Mouse (Mus musculus): Measurements from ENCODE around the gene Lars2. TPM values are rescaled to one million over a fixed set of nuclear protein-coding genes. Genes with fewer than 3 reads are reported as not detected.

Lars2 gene
- polyA plus RNA-seq, 1 experiment from 2014 or later: 1,378 TPM

DNA sequence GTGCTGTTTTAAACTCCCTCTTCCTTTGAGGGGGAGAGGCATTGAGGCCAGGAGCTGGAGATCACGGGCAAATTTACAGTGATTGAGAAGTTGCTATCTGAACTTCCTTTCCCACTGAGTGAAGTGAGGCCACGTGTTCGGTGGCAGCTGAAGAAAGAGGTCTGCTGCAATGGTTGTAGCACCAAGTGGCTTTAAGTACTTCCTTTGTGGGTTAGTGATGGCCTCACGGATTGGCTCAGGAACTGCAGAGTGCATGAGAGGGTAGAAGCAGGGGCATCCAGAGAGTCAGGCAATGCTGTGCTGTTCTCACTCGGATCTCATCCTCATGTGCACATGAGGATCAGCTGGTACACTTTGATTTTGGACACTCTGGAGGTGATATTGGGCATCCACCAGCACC is 131.2 kb downstream of the Lars2 start:
- no peak overlapping the region for H3K4me3 ChIP-seq (ENCODE audit: control insufficient read depth in 1 of 2, insufficient read depth in 1 of 2, low read depth in 1 of 2, low read length in 2 of 2)
- H3K4me1 ChIP-seq (ENCODE audit: control insufficient read depth in 2 of 2, insufficient read depth in 2 of 2, low read length in 2 of 2): peaks cover 6 to 26% of the 10 kb centered on the region in 2 experiments; a peak in 3 of 4 replicates
- H3K27ac ChIP-seq (replicated peaks in 1 of 2; ENCODE audit: control insufficient read depth in 1 of 2, insufficient read depth in 1 of 2, low read depth in 2 of 2, low read length in 2 of 2): no peak overlapping the region
- no peaks in the 10 kb centered on the region for H3K27me3 ChIP-seq (ENCODE audit: control insufficient read depth, insufficient read depth, low read length)
- H3K9ac ChIP-seq (ENCODE audit: low read length): no peak overlapping the region
- no peaks in the 10 kb centered on the region for H3K9me3 ChIP-seq (ENCODE audit: control insufficient read depth, low read length)
- ATAC-seq (ENCODE audit: insufficient number of reproducible peaks, insufficient read depth, low FRiP score, low read depth): no peak
- H3K4me2 ChIP-seq (ENCODE audit: low read length): no peak overlapping the region
- 34% methylated on average over 5 of the region's 5 CpGs for WGBS
- peaks cover 18% of the 10 kb centered on the region for H3K36me3 ChIP-seq (ENCODE audit: control insufficient read depth, insufficient read depth, low read length)

DNA sequence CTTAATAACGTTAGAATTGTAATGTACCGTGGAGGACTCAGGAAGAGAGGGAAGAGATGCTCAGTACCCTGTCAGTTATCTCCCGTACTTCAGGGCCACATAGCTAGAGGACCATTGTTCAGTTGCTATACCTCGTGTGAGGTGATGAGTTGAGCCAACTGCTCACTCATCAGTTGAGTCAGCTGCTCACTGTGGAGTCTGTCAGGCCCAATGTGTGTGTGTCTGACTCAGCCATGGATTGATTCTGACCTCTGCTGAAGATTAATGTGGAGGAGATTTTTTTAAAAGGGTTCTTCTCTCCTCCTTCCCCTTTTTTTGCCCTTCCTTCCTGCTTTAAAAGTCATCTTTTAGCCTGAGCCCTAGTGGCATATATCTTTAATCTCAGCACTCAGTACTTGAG is 133.8 kb downstream of the Lars2 start:
- no peaks in the 10 kb centered on the region for H3K9me3 ChIP-seq (ENCODE audit: control insufficient read depth, low read length)
- no peak overlapping the region for H3K27ac ChIP-seq (replicated peaks in 1 of 2; ENCODE audit: control insufficient read depth in 1 of 2, insufficient read depth in 1 of 2, low read depth in 2 of 2, low read length in 2 of 2)
- H3K9ac ChIP-seq (ENCODE audit: low read length): no peak overlapping the region
- no peak overlapping the region for H3K4me2 ChIP-seq (ENCODE audit: low read length)
- H3K4me1 ChIP-seq (ENCODE audit: control insufficient read depth in 2 of 2, insufficient read depth in 2 of 2, low read length in 2 of 2): peaks cover 8 to 32% of the 10 kb centered on the region in 2 experiments
- no peak for ATAC-seq (ENCODE audit: insufficient number of reproducible peaks, insufficient read depth, low FRiP score, low read depth)
- no peak overlapping the region for H3K4me3 ChIP-seq (ENCODE audit: control insufficient read depth in 1 of 2, insufficient read depth in 1 of 2, low read depth in 1 of 2, low read length in 2 of 2)
- peaks cover 28% of the 10 kb centered on the region for H3K36me3 ChIP-seq (ENCODE audit: control insufficient read depth, insufficient read depth, low read length)
- WGBS: 42% methylated on average over 4 of the region's 4 CpGs
- no peaks in the 10 kb centered on the region for H3K27me3 ChIP-seq (ENCODE audit: control insufficient read depth, insufficient read depth, low read length)

DNA sequence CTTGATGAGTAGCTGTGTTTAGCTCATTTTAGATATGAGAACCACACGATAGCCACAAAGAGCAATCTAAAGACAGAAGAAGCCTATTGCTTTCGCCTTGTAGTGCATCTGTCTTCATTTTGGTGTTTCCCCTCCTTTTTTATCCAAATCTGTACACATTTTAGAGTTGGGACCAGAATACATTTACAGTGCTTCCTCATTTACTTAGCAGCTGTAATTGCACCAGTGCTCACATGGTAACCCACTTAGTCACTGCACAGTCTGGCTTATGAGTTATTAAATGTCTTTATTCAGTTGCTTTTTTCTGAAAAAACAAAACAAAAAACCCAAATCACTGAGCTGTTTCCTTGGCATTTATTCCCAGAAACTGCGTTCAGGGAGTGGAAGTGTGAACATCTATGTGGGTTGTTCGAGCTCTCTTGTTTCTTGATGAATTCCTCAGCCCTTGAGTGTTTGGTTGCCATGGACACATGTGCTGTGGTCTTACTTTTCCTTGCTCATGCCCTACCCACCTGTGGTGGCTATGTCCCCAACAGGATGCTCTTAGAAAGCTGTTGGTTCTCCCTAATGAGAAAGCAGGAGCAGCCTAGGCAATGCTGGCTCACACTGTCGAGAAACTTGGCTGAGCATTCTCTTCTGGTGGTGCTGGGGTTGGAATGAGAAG is 136.6 kb downstream of the Lars2 start:
- 79% methylated on average over 5 of the region's 5 CpGs for WGBS
- no peak for ATAC-seq (ENCODE audit: insufficient number of reproducible peaks, insufficient read depth, low FRiP score, low read depth)
- H3K27me3 ChIP-seq (ENCODE audit: control insufficient read depth, insufficient read depth, low read length): no peaks in the 10 kb centered on the region
- H3K36me3 ChIP-seq (ENCODE audit: control insufficient read depth, insufficient read depth, low read length): peaks cover 28% of the 10 kb centered on the region
- H3K4me1 ChIP-seq (ENCODE audit: control insufficient read depth in 2 of 2, insufficient read depth in 2 of 2, low read length in 2 of 2): peaks cover 7 to 32% of the 10 kb centered on the region in 2 experiments
- no peaks in the 10 kb centered on the region for H3K9me3 ChIP-seq (ENCODE audit: control insufficient read depth, low read length)
- H3K4me2 ChIP-seq (ENCODE audit: low read length): no peak overlapping the region
- H3K9ac ChIP-seq (ENCODE audit: low read length): no peak overlapping the region
- no peak overlapping the region for H3K4me3 ChIP-seq (ENCODE audit: control insufficient read depth in 1 of 2, insufficient read depth in 1 of 2, low read depth in 1 of 2, low read length in 2 of 2)
- H3K27ac ChIP-seq (replicated peaks in 1 of 2; ENCODE audit: control insufficient read depth in 1 of 2, insufficient read depth in 1 of 2, low read depth in 2 of 2, low read length in 2 of 2): no peak overlapping the region

DNA sequence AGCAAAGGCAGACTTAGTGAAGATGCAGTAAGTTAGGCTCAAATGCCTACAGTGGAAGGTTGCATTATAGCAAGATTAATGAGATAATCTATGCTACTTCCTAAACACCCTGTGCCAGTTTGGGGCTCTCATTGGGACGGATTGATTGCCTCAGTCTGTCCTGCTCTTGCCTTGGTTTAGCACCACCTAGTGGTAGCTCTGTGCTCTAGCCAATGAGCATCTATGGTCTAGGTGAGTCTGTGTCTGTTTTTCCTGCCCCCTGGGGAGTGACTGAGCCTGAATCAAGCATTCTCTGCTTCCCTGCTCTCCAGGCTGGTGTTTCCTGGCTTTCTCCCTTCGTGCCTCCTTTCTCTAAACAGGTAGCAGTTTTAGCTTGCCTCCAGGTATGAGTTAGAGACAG is 137.6 kb downstream of the Lars2 start:
- Histone ChIP-seq H3K27ac (replicated peaks in 1 of 2; ENCODE audit: control insufficient read depth in 1 of 2, insufficient read depth in 1 of 2, low read depth in 2 of 2, low read length in 2 of 2) (no peak overlapping the region), H3K4me2 (ENCODE audit: low read length) (no peak overlapping the region), H3K9me3 (ENCODE audit: control insufficient read depth, low read length) (no peaks in the 10 kb centered on the region), H3K36me3 (ENCODE audit: control insufficient read depth, insufficient read depth, low read length) (peaks cover 28% of the 10 kb centered on the region), H3K4me1 (ENCODE audit: control insufficient read depth in 2 of 2, insufficient read depth in 2 of 2, low read length in 2 of 2) (peaks cover 7 to 32% of the 10 kb centered on the region in 2 experiments), H3K9ac (ENCODE audit: low read length) (no peak overlapping the region), H3K27me3 (ENCODE audit: control insufficient read depth, insufficient read depth, low read length) (no peaks in the 10 kb centered on the region), H3K4me3 (ENCODE audit: control insufficient read depth in 1 of 2, insufficient read depth in 1 of 2, low read depth in 1 of 2, low read length in 2 of 2) (no peak overlapping the region)
- WGBS: 5% methylated on average over 2 of the region's 2 CpGs
- no peak for ATAC-seq (ENCODE audit: insufficient number of reproducible peaks, insufficient read depth, low FRiP score, low read depth)

DNA sequence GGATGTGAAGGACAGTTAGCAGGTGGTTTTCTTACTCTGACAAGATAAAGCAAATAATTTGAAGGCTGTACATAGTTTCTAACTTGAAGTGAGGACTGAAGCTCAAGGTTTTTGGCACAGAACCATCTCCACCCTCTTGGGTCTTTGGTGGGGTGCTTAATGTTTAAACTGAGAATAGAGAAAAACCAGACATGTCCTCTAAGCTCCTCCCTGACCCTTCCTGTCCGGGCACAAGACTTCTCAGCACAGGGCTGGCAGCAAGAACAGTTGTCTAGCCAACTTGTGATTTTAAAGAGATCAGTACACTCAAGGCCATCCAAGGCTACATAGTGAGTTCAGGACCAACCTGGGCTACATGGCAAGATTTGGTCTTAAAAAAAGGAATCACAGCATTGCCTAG is 138.9 kb downstream of the Lars2 start:
- WGBS: 28% methylated on average over 1 of the region's 1 CpGs
- peaks cover 35% of the 10 kb centered on the region for H3K36me3 ChIP-seq (ENCODE audit: control insufficient read depth, insufficient read depth, low read length)
- no peak overlapping the region; the same call in 1 of the 2 replicates for H3K9ac ChIP-seq (ENCODE audit: low read length)
- no peaks in the 10 kb centered on the region for H3K27me3 ChIP-seq (ENCODE audit: control insufficient read depth, insufficient read depth, low read length)
- no peak overlapping the region for H3K4me2 ChIP-seq (ENCODE audit: low read length)
- no peaks in the 10 kb centered on the region for H3K9me3 ChIP-seq (ENCODE audit: control insufficient read depth, low read length)
- H3K27ac ChIP-seq (replicated peaks in 1 of 2; ENCODE audit: control insufficient read depth in 1 of 2, insufficient read depth in 1 of 2, low read depth in 2 of 2, low read length in 2 of 2): peak overlapping the region in 1 of 2 experiments; percentile 45; a peak in 2 of 4 replicates
- H3K4me3 ChIP-seq (ENCODE audit: control insufficient read depth in 1 of 2, insufficient read depth in 1 of 2, low read depth in 1 of 2, low read length in 2 of 2): no peak overlapping the region
- peaks cover 7 to 32% of the 10 kb centered on the region in 2 experiments for H3K4me1 ChIP-seq (ENCODE audit: control insufficient read depth in 2 of 2, insufficient read depth in 2 of 2, low read length in 2 of 2)
- peak; percentile 54; the same call in 1 of the 2 replicates for ATAC-seq (ENCODE audit: insufficient number of reproducible peaks, insufficient read depth, low FRiP score, low read depth)

DNA sequence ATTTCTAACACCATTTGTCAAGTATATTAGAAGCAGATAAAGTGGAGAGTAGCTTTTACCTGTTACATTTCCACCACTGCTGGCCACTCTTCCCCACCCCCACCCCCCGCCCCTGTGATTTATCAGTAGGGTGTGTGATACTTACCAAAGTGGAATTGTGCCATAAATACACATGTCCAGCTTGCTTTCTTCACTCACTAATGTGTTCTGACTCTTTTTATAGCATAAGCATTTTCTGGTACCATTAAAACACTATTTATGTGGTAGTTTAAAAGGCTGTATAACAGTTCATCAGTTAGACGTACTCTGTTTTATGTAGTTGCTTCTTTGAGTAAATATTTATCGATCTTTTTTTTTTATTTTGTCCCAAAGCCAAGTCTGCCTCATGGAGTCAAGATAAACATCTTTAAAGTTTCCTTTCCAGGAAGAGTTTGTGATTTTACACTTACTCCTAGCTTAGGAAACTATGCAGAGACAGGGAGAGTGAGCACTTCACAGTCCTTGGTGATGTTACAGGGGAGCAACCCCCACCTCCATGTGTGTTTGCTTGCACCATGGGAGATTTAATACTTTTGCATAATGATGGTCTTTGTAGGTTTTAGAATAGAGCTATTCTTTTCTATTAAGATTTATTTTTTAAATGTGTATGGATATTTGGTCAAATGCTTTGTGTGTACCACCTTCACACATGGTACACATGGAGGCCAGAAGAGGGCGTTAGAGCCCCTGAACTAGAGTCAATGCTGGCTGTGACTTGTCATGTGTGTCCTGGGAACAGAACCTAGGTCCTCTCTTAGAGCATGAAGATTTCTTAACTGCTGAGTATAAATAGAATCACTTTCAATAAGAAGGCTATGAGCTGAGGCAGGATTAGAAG is 139.8 kb downstream of the Lars2 start:
- no peak for ATAC-seq (ENCODE audit: insufficient number of reproducible peaks, insufficient read depth, low FRiP score, low read depth)
- Histone ChIP-seq H3K27ac (replicated peaks in 1 of 2; ENCODE audit: control insufficient read depth in 1 of 2, insufficient read depth in 1 of 2, low read depth in 2 of 2, low read length in 2 of 2) (peak overlapping the region; percentile 45 to 67), H3K4me3 (ENCODE audit: control insufficient read depth in 1 of 2, insufficient read depth in 1 of 2, low read depth in 1 of 2, low read length in 2 of 2) (no peak overlapping the region), H3K9ac (ENCODE audit: low read length) (0 out of 2 replicates have a peak overlapping the region, but pooled peaks have one; percentile 11), H3K4me2 (ENCODE audit: low read length) (peak overlapping the region; percentile 36; the same call in 1 of the 2 replicates), H3K27me3 (ENCODE audit: control insufficient read depth, insufficient read depth, low read length) (no peaks in the 10 kb centered on the region), H3K4me1 (ENCODE audit: control insufficient read depth in 2 of 2, insufficient read depth in 2 of 2, low read length in 2 of 2) (peaks cover 7 to 32% of the 10 kb centered on the region in 2 experiments), H3K36me3 (ENCODE audit: control insufficient read depth, insufficient read depth, low read length) (peaks cover 36% of the 10 kb centered on the region), H3K9me3 (ENCODE audit: control insufficient read depth, low read length) (no peaks in the 10 kb centered on the region)
- 49% methylated on average over 4 of the region's 4 CpGs for WGBS

DNA sequence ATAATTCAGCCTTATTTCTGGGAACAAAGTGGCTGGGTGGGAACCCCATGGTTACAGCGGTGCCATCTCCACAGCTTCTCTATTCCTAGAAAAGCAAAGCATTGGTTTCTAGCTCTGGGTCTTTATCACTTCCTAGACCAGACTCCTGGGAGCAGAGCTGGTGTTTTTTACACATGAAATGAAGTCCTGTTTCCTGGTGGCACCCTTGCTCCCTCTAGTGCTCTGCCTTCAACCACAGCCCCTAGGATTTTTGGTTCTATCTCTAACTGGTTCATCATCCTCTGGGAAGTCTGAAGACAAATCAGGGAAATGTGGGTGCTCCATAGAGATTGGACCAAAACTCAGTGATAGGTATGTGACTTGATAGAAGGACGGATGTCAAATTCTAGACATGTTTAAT is 140.7 kb downstream of the Lars2 start:
- H3K36me3 ChIP-seq (ENCODE audit: control insufficient read depth, insufficient read depth, low read length): peaks cover 40% of the 10 kb centered on the region
- H3K9ac ChIP-seq (ENCODE audit: low read length): no peak overlapping the region
- peaks cover 7 to 32% of the 10 kb centered on the region in 2 experiments for H3K4me1 ChIP-seq (ENCODE audit: control insufficient read depth in 2 of 2, insufficient read depth in 2 of 2, low read length in 2 of 2)
- WGBS: 81% methylated on average over 2 of the region's 2 CpGs
- H3K27ac ChIP-seq (replicated peaks in 1 of 2; ENCODE audit: control insufficient read depth in 1 of 2, insufficient read depth in 1 of 2, low read depth in 2 of 2, low read length in 2 of 2): no peak overlapping the region
- H3K4me3 ChIP-seq (ENCODE audit: control insufficient read depth in 1 of 2, insufficient read depth in 1 of 2, low read depth in 1 of 2, low read length in 2 of 2): no peak overlapping the region
- no peaks in the 10 kb centered on the region for H3K27me3 ChIP-seq (ENCODE audit: control insufficient read depth, insufficient read depth, low read length)
- no peak for ATAC-seq (ENCODE audit: insufficient number of reproducible peaks, insufficient read depth, low FRiP score, low read depth)
- H3K9me3 ChIP-seq (ENCODE audit: control insufficient read depth, low read length): no peaks in the 10 kb centered on the region
- H3K4me2 ChIP-seq (ENCODE audit: low read length): no peak overlapping the region

Measured in heart, embryonic 14.5 days (tissue).